Mouse (Mus musculus) ES-E14 (cell line): ENCODE results near the gene Macrod2. TPM values are rescaled to one million over a fixed set of nuclear protein-coding genes. Genes with fewer than 3 reads are reported as not detected.

ENCODE experiments used
- DNase-seq: peaks from one replicate; pipeline ENCODE4 v3.0.0-alpha.2; 2013; ENCODE audit warnings: low read depth, low spot score
- H3K27ac ChIP-seq: 2 replicates; pipeline ENCODE4 v1.5.1; 2012; ENCODE audit warnings: low read depth, mild to moderate bottlenecking, low read length, moderate library complexity, mixed read lengths; ENCODE audit not compliant: poor library complexity, insufficient read depth, severe bottlenecking
- H3K36me3 ChIP-seq: 2 replicates; pipeline ENCODE4 v1.6.1; 2012; ENCODE audit warnings: mild to moderate bottlenecking, low read length, moderate library complexity, mixed read lengths; ENCODE audit not compliant: control insufficient read depth, poor library complexity, insufficient read depth, severe bottlenecking
- H3K4me1 ChIP-seq, 2 experiments: fragments of 150-350 bp in 1 of 2; sonication (generic) in 1 of 2; 2 replicates each; pipeline ENCODE4 v1.6.1; 2012; ENCODE audit warnings: low read length in 2 of 2, mild to moderate bottlenecking in 1 of 2, mixed read lengths in 1 of 2; ENCODE audit not compliant: control insufficient read depth in 2 of 2, insufficient read depth in 2 of 2, poor library complexity in 1 of 2
- H3K4me3 ChIP-seq, 2 experiments: fragments of 150-350 bp in 1 of 2; sonication (generic) in 1 of 2; 2 replicates each; pipeline ENCODE4 v1.5.1; 2012; ENCODE audit warnings: low read length in 2 of 2, low read depth in 1 of 2, mild to moderate bottlenecking in 1 of 2, mixed read lengths in 1 of 2; ENCODE audit not compliant: insufficient read depth in 1 of 2, poor library complexity in 1 of 2, severe bottlenecking in 1 of 2
- H3K9ac ChIP-seq: 2 replicates; pipeline ENCODE4 v1.6.1; 2012; ENCODE audit warnings: low read depth, mild to moderate bottlenecking, low read length, mixed read lengths; ENCODE audit not compliant: poor library complexity, insufficient read depth, severe bottlenecking
- H3K9me3 ChIP-seq: fragments of 150-350 bp; sonication (generic); 2 replicates; pipeline ENCODE4 v1.6.1; 2012; ENCODE audit warnings: low read depth, mild to moderate bottlenecking, low read length; ENCODE audit not compliant: control insufficient read depth, insufficient read depth
- CHD2 ChIP-seq: IDR thresholded peaks from 2 replicates; pipeline ENCODE4 v1.6.1; 2014; ENCODE audit warnings: mild to moderate bottlenecking, low read depth, low read length, inconsistent platforms
- HCFC1 ChIP-seq: IDR thresholded peaks from 2 replicates; pipeline ENCODE4 v1.6.1; 2012; ENCODE audit warnings: low read length, inconsistent platforms, borderline replicate concordance; ENCODE audit not compliant: insufficient read depth
- MAFK ChIP-seq: IDR thresholded peaks from 2 replicates; pipeline ENCODE4 v1.6.1; 2014; ENCODE audit warnings: mild to moderate bottlenecking, low read depth, low read length, inconsistent platforms; ENCODE audit not compliant: insufficient read depth
- ZC3H11A ChIP-seq: IDR thresholded peaks from 2 replicates; pipeline ENCODE4 v1.6.1; 2012; ENCODE audit warnings: low read depth, mild to moderate bottlenecking, inconsistent platforms, low read length, borderline replicate concordance
- ZNF384 ChIP-seq: IDR thresholded peaks from 2 replicates; pipeline ENCODE4 v1.6.1; 2012; ENCODE audit warnings: low read depth, low read length, inconsistent platforms
- in situ Hi-C, 2 experiments: fragments of 600-800 bp; cut with MboI; formaldehyde crosslinking; loops; one replicate each; pipeline ENCODE4 v1.15.1; 2025; ENCODE audit warnings: low sequenced_read_pairs in 2 of 2, inconsistent platforms in 1 of 2; ENCODE audit not compliant: unreplicated experiment in 2 of 2
- total RNA-seq: library from RNA; depleted of rRNA; stranded (reverse); fragments of 300-350 nt; gene quantifications from 2 replicates; pipeline ENCODE4 v1.2.3, GENCODE M21; 2012

Macrod2 gene
- total RNA-seq, 1 experiment: 12.7 TPM

- in situ Hi-C loops: no loop called here
- no peaks in the 10 kb centered on the region for H3K4me1 ChIP-seq
Measured at GRCm38 (mm10) chr2:140826241-140826640, 431.1 kb downstream of the Macrod2 start.

GRCm38 (mm10) chr2:140828859-140829258 lies 433.8 kb downstream of the Macrod2 start:
- no peak overlapping the region for H3K4me3 ChIP-seq
- no peak for DNase-seq
- no peak overlapping the region for H3K9ac ChIP-seq
- in situ Hi-C loops: no loop called here
- TF ChIP-seq ZNF384 (no peak), ZC3H11A (no peak), HCFC1 (no peak), MAFK (no peak), CHD2 (no peak)
- no peaks in the 10 kb centered on the region for H3K4me1 ChIP-seq
- no peak overlapping the region for H3K27ac ChIP-seq
- no peaks in the 10 kb centered on the region for H3K36me3 ChIP-seq
- H3K9me3 ChIP-seq: no peaks in the 10 kb centered on the region

More at GRCm38 (mm10) chr2:140826241-140826640, 431.1 kb downstream of the Macrod2 start:
- Histone ChIP-seq H3K27ac (no peak overlapping the region), H3K9ac (no peak overlapping the region), H3K36me3 (no peaks in the 10 kb centered on the region), H3K9me3 (no peaks in the 10 kb centered on the region), H3K4me3 (no peak overlapping the region)
- DNase-seq: no peak
- TF ChIP-seq MAFK: no peak
- no peak for TF ChIP-seq HCFC1
- no peak for TF ChIP-seq ZNF384
- TF ChIP-seq ZC3H11A: no peak
- no peak for TF ChIP-seq CHD2

GRCm38 (mm10) chr2:140830086-140830485 lies 435.0 kb downstream of the Macrod2 start:
- no peak overlapping the region for H3K27ac ChIP-seq
- TF ChIP-seq HCFC1: no peak
- no peak for TF ChIP-seq ZNF384

DNA sequence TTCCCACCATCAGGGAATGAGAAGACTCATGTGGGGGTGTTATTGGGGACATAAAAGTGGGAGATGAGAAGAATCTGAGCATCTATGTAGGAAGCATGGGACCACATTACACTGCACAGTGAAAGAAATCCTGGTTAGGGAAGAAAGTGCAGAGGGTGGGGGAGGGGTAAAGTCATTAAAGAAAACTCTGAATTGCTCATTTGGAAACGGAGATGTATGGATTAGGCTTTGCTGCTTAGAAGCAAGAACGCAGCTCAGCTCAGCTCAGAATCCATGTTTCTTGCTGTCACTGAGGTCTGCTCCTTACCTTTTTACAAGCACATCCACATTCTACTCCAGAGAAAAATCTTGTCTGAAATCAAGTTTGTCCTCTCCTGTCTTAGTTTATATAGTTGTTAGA lies 444.3 kb downstream of the Macrod2 start:
- no peaks in the 10 kb centered on the region for H3K36me3 ChIP-seq
- no peak overlapping the region for H3K4me3 ChIP-seq
- no peak overlapping the region for H3K27ac ChIP-seq
- no peak for TF ChIP-seq HCFC1
- TF ChIP-seq ZNF384: no peak
- no peak for TF ChIP-seq CHD2
- no peak for TF ChIP-seq MAFK
- TF ChIP-seq ZC3H11A: no peak
- no peak for DNase-seq
- no peaks in the 10 kb centered on the region for H3K4me1 ChIP-seq
- no peaks in the 10 kb centered on the region for H3K9me3 ChIP-seq
- no peak overlapping the region for H3K9ac ChIP-seq
- in situ Hi-C loops: no loop called here

More at GRCm38 (mm10) chr2:140830086-140830485, 435.0 kb downstream of the Macrod2 start:
- Histone ChIP-seq H3K9ac (no peak overlapping the region), H3K4me3 (no peak overlapping the region), H3K4me1 (no peaks in the 10 kb centered on the region), H3K9me3 (no peaks in the 10 kb centered on the region), H3K36me3 (no peaks in the 10 kb centered on the region)
- no peak for DNase-seq
- in situ Hi-C loops: no loop called here

GRCm38 (mm10) chr2:140839880-140840279 lies 444.8 kb downstream of the Macrod2 start:
- no peak overlapping the region for H3K4me3 ChIP-seq
- no peaks in the 10 kb centered on the region for H3K36me3 ChIP-seq
- H3K9me3 ChIP-seq: no peaks in the 10 kb centered on the region
- in situ Hi-C loops: no loop called here
- no peak for DNase-seq
- no peaks in the 10 kb centered on the region for H3K4me1 ChIP-seq
- H3K9ac ChIP-seq: no peak overlapping the region
- TF ChIP-seq ZNF384 (no peak), HCFC1 (no peak), MAFK (no peak), ZC3H11A (no peak), CHD2 (no peak)
- no peak overlapping the region for H3K27ac ChIP-seq
